Mouse (Mus musculus) gastrocnemius, postnatal 25 days (tissue): ENCODE data around the gene Zfp865. TPM values are rescaled to one million over a fixed set of nuclear protein-coding genes. Genes with fewer than 3 reads are reported as not detected.
A peak's percentile ranks its signal among the peaks of the same experiment; 100 is the strongest.
"Not testable (repeated sequence)": the region's sequence is repeated elsewhere in the genome, so short reads cannot be mapped to it uniquely, and the experiment has no call there.

Source experiments
- DNase-seq: peaks from one replicate; pipeline ENCODE4 v3.0.0; 2022
- long read RNA-seq, 2 experiments: library from polyadenylated mRNA; stranded (forward); transcript quantifications; one replicate each; pipeline ENCODE4 v2.0.0; 2021
- total RNA-seq, 2 experiments: library from RNA; stranded (reverse); gene quantifications; 1 replicate in 1 of 2; 2 replicates in 1 of 2; pipeline ENCODE4 v1.2.3; 2021

The Zfp865 gene
- total RNA-seq = 10 to 100 TPM; 10.8 to 12.1 TPM
- long read RNA-seq, experiment 1, partial matches to known transcripts = 0 of 1 reads
- long read RNA-seq, experiment 1, other reads (novel, unspliced or antisense) = 0 of 1 reads
- long read RNA-seq, experiment 2, partial matches to known transcripts = 0 of 2 reads
- long read RNA-seq, experiment 2, other reads (novel, unspliced or antisense) = 0 of 2 reads

- peak; percentile 99 for DNase-seq
These were observed at the start of gene Zfp865, which contains the start of gene Ccdc106 for GRCm38 (mm10) chr7:5020000-5020681. Zfp865 (plus strand) TSS chr7:5020376. Ccdc106 (plus strand) TSS chr7:5020553.

GRCm38 (mm10) chr7:4971068-4971467, 49.1 kb upstream of the Zfp865 start, which contains the start of gene Sbk3:
Sbk3 (minus strand) TSS chr7:4971168.
- no peak for DNase-seq

GRCm38 (mm10) chr7:4971710-4972109, 48.5 kb upstream of the Zfp865 start:
- no peak for DNase-seq

GRCm38 (mm10) chr7:4972321-4973047, 47.7 kb upstream of the Zfp865 start:
- peak; percentile 83 for DNase-seq

- DNase-seq = no peak
These were observed 44.7 kb upstream of the Zfp865 start for GRCm38 (mm10) chr7:4975455-4975854.

- DNase-seq = no peak
These were observed 43.3 kb upstream of the Zfp865 start for GRCm38 (mm10) chr7:4976832-4977231.

GRCm38 (mm10) chr7:4988250-4988649, 31.9 kb upstream of the Zfp865 start:
- DNase-seq = no peak

- no peak for DNase-seq
These were observed 26.7 kb upstream of the Zfp865 start for GRCm38 (mm10) chr7:4993347-4993998.

GRCm38 (mm10) chr7:4993999-4994788, 26.0 kb upstream of the Zfp865 start:
- DNase-seq = no peak

GRCm38 (mm10) chr7:4995268-4996002, 24.7 kb upstream of the Zfp865 start:
- DNase-seq = no peak

DNA sequence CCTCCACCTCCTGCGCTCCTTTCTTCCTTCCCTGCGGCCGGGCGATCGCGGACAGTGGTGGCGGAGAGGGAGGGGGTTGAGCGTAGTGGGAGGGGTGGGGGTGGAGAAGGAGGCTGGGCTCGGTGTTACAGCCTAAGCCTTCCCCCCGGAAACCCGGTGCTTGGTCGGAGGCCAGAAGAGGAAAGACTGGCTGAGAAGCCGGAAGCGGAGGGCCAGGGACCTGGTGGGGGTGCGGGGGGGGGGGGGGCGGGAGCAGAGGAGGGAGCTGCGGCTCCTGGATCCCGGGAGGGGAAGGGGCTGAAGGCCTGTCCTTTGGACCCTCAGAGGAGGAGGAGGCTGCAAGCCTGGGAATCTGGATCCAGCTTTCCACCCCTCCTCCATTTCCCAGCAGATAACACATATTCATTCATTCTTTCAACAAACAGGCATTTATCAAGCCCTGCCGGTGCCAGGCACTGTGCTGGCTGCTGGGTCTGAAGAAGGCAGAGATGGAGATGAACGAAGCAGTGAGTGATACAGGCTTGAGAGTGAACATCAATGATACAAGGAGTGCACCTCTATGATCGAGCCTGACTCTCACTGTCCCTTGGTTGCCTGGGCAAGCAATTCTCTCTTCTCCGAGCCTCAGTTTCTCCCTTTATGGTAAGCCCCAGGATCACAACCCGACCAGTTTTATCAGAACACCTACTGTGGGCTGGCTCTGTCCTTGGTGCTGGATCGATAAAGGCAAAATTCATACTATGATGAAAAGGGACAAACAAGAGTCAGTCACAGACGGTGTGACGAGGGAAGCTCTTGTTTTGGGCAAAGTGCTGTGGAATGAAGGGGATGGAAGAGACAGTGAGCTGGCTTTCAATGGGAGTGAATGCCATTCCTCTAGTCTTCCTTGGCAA, 23.9 kb upstream of the Zfp865 start, which contains the start of gene Zfp579:
Gene Zfp579 (minus strand): TSS at position 156 of the 893 bp plus-strand sequence.
- DNase-seq = peak; percentile 92

- no peak for DNase-seq
These were observed 23.2 kb upstream of the Zfp865 start for GRCm38 (mm10) chr7:4996934-4997333.

DNA sequence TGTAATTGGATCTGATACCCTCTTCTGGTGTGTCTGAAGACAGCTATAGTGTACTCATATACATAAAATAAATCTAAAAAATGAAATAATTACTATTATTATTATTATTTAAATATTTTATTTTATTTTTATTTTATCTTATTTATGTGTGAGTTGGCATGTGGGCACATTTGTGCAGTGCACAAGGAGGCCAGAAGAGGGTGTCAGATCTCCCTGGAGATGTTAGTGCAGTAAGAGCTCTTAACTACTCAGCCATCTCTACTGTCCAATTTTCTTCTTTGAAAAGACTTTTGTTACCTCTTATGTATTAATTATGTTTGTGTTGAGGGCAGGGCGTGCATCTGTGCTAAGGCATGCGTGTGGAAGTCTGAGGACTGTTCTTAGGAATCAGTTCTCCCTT, 20.3 kb upstream of the Zfp865 start:
- no peak for DNase-seq

DNA sequence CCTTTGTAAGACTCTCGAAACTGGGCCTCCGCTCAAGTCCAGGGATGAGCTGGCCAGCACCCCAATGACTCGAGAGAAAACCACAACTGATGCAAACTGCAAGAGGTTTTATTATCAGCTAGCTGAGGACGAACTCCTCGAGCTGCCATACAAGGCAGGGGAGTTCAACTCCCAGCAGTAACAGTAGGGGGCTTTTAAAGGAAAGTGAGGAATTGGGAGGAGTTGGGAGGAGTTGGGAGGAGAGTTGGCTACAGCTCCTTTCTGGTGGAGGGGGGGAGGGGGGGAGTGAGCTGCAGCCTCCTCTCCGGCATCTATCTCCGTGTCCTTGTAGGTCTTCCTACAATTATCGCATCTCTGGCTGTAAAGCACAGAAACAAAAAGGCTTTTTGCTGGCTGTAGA, 17.3 kb upstream of the Zfp865 start:
- DNase-seq = not testable (repeated sequence)

- no peak for DNase-seq
These were observed 11.9 kb upstream of the Zfp865 start for GRCm38 (mm10) chr7:5008229-5008628.

DNA sequence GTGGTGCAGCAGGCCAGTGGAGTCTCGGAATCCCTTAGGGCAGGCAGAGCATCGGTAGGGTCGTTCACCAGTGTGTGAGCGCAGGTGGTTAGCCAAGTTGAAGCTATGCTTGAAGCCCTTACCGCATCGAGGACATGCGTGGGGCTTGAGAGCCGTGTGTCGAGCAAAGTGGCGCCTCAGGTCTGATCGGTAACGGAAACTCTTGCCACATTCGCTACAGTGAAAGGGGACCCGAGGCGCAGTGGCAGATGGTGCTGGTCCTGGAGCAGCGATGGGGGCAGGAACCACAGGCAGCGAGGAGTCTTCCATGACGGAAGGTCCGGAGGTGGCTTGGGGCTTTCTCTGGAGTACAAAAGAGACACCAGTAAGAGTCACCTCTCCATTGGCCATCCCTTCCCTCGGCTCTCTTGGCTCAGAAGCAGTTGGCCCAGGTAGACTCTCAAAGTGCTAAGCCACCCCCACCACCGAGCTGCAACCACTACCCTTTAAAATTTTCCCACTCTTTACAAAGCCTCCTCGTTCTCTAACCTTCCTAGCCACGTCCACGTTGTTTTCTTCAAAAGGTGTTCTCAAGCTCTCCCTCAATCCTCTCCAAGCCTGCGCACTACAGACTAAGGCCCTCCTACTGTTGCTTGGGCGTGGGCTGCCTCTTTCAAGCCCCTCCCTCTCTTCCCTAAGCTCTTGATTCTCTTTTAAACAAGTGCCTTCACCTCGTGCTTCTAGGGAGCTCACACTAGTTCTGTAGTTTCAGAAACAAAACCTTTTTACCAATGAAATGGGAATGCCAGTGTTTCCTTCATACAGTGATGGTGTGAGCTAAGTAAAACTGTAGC, 7.3 kb upstream of the Zfp865 start:
- no peak for DNase-seq

- peak; percentile 96 for DNase-seq
These were observed 5.7 kb upstream of the Zfp865 start, which contains the start of the genes Zfp524 and Fiz1 for GRCm38 (mm10) chr7:5014251-5015117. Zfp524 (plus strand) TSS chr7:5014415. Fiz1 (minus strand) TSS chr7:5014697.
